Mouse (Mus musculus) myocyte (in vitro differentiated cells): Measurements from ENCODE around the gene Tnks1bp1.

Experiments
- CEBPB ChIP-seq: IDR thresholded peaks from 2 replicates; pipeline ENCODE4 v1.6.1; 2011; ENCODE audit warnings: mild to moderate bottlenecking, moderate library complexity; ENCODE audit not compliant: poor library complexity, insufficient read depth, severe bottlenecking
- E2F4 ChIP-seq: IDR thresholded peaks from one replicate; pipeline ENCODE4 v1.6.1; 2011; ENCODE audit warnings: mild to moderate bottlenecking, control low read depth, moderate library complexity; ENCODE audit not compliant: insufficient read depth
- MAX ChIP-seq: IDR thresholded peaks from one replicate; pipeline ENCODE4 v1.6.1; 2011; ENCODE audit warnings: low read depth, mild to moderate bottlenecking, control low read depth
- MYOG ChIP-seq, 3 experiments: IDR thresholded peaks; one replicate each; pipeline ENCODE4 v1.6.1; 2011; ENCODE audit warnings: control low read depth in 2 of 3, low read depth in 2 of 3, mild to moderate bottlenecking in 2 of 3; ENCODE audit not compliant: insufficient read length in 2 of 3, control insufficient read depth in 1 of 3, insufficient read depth in 1 of 3
- POLR2A ChIP-seq: IDR thresholded peaks from one replicate; pipeline ENCODE4 v1.6.1; 2011; ENCODE audit warnings: low read depth, mild to moderate bottlenecking, control low read depth, moderate library complexity; ENCODE audit not compliant: insufficient read length
- POLR2AphosphoS2 ChIP-seq: IDR thresholded peaks from one replicate; pipeline ENCODE4 v1.6.1; 2011; ENCODE audit warnings: low read depth, control low read depth; ENCODE audit not compliant: insufficient read length
- TCF12 ChIP-seq: IDR thresholded peaks from one replicate; pipeline ENCODE4 v1.6.1; 2011; ENCODE audit warnings: mild to moderate bottlenecking, control low read depth; ENCODE audit not compliant: poor library complexity, insufficient read depth, severe bottlenecking
- TCF3 ChIP-seq: IDR thresholded peaks from one replicate; pipeline ENCODE4 v1.6.1; 2011; ENCODE audit warnings: low read depth, control low read depth; ENCODE audit not compliant: insufficient read length
- USF1 ChIP-seq: IDR thresholded peaks from one replicate; pipeline ENCODE4 v1.6.1; 2011; ENCODE audit warnings: low read depth, mild to moderate bottlenecking, control low read depth, moderate library complexity

DNA sequence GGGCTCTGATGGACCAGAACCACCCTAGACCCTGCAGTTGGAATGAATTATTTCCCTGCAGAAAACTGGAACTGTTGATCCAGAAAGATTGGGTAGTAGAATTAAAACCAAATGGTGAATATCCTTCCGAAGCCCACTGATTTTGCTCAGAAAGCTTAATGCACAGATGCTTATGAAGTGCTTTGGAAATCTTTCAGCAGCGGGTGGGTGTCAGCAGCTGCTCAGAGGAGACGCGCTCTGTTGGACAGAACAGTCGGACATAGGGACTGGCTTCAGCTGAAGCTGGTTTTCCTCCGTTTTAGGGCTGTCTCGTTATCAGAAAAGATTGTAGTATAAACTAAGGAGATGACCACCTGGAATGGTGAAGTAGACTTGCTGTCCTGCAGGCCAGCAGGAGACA, 4.2 kb upstream of the Tnks1bp1 start:
- no peak for TF ChIP-seq POLR2A
- no peak for TF ChIP-seq E2F4
- TF ChIP-seq MAX: no peak
- TF ChIP-seq TCF12: no peak
- no peak for TF ChIP-seq MYOG (IDR thresholded peaks at IDR 0.05; ENCODE audit: control insufficient read depth in 1 of 3, insufficient read depth in 1 of 3, insufficient read length in 2 of 3, low read depth in 2 of 3)
- TF ChIP-seq TCF3: no peak
- TF ChIP-seq CEBPB: no peak
- TF ChIP-seq POLR2AphosphoS2: no peak
- no peak for TF ChIP-seq USF1
